Mouse (Mus musculus) Muller cell, postnatal 12 days (primary cell): ENCODE data around the gene Dspp.

Experiments
- DNase-seq: peaks from one replicate; pipeline ENCODE4 v3.0.0-alpha.2; 2015; ENCODE audit errors: inconsistent ontology term

Dspp gene

GRCm38 (mm10) chr5:104170412-104170811 is at the start of gene Dspp:
Gene Dspp (plus strand): TSS chr5:104170712.
- no peak for DNase-seq

DNA sequence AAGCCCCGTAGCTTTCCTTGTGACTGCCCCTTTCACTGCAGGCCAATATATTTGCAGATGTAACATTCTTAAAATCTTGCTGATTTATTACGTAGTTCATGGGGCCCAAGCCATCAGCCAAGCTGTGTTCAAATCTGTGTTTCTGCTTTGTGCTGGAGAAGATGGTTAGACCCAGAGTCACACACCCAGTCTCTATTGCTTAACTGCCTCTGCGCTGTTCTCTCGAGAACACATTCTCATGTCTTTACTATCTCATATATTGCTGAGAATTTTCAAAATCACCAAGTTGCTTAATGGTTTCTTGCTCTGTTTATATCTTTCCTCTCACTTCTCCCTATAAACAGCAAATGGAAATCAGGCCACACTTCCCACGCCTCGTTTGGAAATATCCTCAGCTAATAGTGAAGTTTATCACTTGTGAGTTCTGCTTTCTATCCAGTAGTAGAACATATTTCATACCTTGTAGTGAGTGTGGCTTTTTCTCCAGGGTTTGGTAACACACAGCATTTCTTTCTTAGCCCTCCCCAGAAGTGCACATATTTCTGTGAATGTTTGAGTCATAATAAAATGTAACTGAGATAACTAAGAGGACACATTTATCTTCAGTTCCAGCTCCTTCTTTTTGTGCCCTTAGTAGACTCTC is 46.4 kb upstream of the Dspp start:
- DNase-seq, result no peak

DNA sequence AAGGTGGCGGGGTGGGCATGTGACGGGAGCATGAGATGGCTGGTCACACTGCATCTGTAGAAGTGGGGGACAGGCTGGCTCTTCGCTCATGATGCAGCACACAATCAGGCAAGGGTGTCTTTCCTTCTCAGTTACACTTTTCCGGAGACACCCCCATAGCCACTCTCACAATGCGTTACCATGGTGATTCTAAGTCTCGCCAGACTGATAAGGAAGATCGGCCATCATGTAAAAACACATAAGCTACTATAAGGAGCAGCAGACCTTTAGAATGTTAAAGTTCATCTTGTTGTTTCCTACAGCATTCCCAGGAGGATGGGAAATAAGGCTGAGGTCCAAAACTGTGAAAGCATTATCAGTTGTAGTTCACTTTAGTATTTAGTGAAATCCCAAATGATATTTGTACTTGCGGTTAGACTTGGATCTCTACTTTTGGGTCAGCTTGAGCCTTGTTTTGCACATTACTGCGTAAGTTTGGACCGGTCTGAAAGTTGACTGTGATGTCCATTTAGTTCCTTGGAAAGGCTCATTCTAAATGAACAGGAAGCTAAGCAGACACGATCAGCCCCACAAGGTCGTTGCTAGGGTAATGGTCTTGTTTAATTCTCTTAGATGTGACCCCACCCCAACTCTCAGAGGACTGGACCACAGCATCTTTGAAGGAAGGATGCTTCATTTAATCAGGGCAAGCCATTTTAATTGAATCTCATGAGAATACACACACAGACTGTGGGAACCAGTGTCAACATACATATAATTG is 43.8 kb upstream of the Dspp start:
- no peak for DNase-seq

- DNase-seq, result no peak
Measured at GRCm38 (mm10) chr5:104127351-104127750, 43.2 kb upstream of the Dspp start.

- DNase-seq, result peak; percentile 40
Measured at GRCm38 (mm10) chr5:104128281-104129031, 42.1 kb upstream of the Dspp start.

DNA sequence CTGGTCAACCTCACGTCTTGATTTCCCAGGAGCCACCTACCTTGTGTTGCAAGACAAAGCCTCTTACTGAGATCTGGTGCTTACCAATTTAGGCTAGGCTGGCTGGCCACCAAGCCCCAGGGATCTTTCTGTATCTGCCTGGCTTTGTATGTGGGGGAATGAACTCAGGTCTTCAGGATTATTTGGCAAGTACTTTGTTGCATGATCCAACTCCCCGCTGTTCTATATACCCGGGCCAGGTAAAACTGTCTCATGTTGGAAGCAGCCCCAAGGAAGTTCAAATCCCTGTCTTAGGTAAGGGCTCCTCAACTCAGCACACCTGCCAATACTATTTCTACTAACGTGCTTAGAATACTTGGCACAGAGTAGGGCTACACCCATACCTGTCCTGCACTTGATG is 39.6 kb upstream of the Dspp start:
- DNase-seq, result no peak

DNA sequence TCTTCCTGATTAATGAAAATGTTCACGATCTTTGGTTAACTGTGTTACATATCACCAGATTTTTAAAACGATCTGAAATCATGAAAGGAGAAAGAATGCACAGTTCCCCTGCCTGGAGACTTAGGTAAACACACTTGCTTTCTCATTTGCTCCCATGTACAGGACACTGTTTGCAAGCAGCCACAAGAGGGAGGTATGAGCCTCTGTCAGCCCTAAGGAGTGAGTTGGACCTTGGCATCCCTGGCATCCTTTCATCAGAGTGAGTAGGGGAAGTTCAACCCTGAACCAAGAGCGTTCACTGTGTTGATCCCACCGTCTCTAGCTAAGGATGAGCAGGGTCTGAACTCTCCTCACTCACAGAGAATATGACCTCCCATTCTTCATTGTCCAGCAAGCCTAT is 39.0 kb upstream of the Dspp start:
- peak; percentile 39 for DNase-seq

DNA sequence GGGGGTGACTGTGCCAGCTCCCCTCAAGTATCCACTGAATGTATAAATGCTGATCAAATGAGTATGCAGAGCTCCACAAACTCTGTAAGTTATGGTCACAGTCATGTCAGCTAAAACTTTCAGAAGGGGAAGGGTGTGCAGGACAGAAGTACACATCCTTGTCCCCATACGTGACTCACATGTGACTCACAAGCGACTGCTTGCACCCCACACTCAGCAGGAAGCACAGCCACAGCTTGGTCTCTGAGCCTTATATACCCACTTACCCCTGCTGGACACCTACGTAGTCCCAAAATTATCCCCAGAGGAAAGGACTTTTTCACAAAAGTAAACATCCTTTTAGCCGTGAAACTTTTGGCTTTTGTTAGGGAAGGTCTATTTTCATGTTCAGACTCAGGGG is 36.8 kb upstream of the Dspp start:
- DNase-seq, result no peak

DNA sequence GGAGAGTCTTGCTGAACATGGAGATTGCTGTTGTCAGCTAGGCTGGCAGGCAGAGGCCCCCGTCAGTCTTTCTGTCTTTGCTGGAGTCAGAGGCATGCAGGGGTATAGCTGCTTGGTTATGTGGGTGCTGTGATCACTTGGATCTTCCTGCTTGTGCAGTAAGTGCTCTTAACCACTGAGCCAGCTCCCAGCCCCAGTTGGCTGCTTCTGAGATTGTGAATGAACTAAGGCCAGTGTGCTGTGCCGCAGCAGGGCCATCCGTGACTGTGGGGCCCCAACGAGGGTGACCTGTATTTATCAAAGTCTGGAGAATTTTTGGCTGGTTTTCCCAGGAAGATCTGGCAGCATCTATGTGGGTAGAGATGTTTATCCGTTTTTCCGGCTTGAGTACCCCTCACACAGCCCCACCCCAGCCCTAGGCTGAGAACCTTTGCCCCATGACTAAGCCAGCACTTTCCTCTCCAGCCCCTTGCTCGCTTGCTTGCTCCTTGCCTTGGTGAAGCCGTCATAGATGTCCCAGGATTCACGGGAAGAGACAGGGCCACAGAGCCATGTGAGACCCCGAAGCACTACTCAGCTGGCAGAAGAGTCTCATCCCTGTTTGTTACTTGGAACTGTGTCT is 32.5 kb upstream of the Dspp start:
- DNase-seq, result no peak

GRCm38 (mm10) chr5:104141067-104141466 is 29.4 kb upstream of the Dspp start:
- DNase-seq, result no peak

GRCm38 (mm10) chr5:104144057-104144456 is 26.5 kb upstream of the Dspp start:
- DNase-seq, result no peak

GRCm38 (mm10) chr5:104149349-104149748 is 21.2 kb upstream of the Dspp start:
- DNase-seq, result no peak

DNA sequence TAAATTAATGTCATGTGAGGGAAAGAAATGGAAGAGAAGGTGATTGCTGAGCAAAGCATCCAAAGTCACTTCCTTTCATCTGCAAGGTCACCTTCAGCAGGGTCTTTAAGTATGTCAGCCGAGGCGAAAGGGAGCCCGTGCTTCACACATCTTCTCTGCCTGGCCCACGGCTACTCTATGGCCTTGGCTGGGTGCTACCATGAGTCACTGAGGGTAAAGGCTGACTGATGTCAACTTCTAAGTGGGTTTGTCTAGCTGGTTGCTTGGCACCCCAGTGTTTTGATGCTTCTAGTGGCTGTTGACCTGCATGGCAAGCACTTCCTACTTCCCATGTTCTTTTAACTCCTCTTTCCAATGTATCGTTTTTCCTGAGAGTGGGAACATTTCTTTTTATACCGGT is 20.3 kb upstream of the Dspp start:
- DNase-seq, result no peak

DNA sequence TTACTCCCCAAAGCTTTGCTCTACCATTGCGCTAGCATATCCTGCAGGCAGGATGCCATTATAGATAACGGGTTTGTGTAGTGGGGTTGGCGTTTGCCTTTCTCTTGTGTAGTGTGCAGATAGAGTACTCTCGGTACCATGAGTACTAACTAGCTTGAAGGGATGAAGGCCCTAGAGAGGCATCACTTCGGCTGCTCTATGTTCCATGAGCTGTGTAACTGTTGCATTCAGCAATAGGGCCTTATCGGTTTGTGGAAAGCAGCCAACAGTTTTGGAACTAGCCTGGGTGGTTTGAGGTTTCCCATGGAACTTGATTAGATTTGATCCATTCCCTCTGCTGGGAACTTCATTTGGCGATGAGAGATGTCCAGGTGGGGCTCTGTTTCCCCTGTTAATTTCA is 12.8 kb upstream of the Dspp start:
- DNase-seq, result no peak

- no peak for DNase-seq
Measured at GRCm38 (mm10) chr5:104158332-104159052, 12.0 kb upstream of the Dspp start.

DNA sequence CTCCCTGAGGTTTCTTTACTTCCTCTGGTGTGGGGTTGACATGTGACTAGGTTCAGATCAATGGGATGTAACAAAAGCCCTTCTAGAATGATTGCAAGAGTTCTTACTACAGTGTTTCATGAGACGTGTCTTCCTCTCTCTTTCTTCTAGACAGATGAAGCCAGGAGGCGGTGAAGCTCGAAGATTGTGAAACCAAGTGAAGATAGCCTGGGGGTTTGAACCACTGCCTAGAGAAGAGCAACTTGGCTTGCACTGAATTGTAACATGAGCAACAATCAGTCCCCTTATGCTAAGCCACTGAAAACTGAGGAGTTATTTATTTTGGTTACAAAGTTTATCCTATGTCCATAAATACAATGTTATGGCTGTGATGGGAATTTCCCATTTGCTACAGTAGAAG is 9.9 kb upstream of the Dspp start:
- peak; percentile 72 for DNase-seq

GRCm38 (mm10) chr5:104161390-104161789 is 9.1 kb upstream of the Dspp start:
- DNase-seq, result peak; percentile 56

GRCm38 (mm10) chr5:104163536-104163935 is 7.0 kb upstream of the Dspp start:
- no peak for DNase-seq

- DNase-seq, result no peak
Measured at GRCm38 (mm10) chr5:104173094-104173493, 2.6 kb downstream of the Dspp start.

- DNase-seq, result no peak
Measured at GRCm38 (mm10) chr5:104183743-104184142, 13.2 kb downstream of the Dspp start.

- DNase-seq, result no peak
Measured at GRCm38 (mm10) chr5:104187281-104187680, 16.8 kb downstream of the Dspp start.

DNA sequence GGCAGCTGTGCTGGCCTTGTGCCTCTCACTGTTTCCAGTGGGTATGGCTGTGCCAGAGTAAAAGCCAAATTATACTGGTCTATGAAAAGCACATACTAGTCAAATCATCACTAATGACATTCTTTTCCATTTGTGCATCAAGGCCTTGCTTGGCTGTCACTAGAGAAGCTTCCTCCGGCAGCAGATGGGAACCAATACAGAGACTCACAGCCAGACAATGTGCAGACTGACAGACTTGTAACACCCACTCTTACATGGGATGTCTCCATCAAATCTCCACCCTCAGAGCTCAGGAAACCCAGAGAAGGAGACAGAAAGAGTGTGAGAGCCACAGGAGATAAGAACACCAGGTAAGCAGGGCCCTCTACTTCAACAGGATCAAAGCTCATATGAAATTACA is 24.6 kb downstream of the Dspp start:
- DNase-seq, result peak; percentile 10
